Mouse (Mus musculus): ENCODE results near the gene Myo18b.

DNA sequence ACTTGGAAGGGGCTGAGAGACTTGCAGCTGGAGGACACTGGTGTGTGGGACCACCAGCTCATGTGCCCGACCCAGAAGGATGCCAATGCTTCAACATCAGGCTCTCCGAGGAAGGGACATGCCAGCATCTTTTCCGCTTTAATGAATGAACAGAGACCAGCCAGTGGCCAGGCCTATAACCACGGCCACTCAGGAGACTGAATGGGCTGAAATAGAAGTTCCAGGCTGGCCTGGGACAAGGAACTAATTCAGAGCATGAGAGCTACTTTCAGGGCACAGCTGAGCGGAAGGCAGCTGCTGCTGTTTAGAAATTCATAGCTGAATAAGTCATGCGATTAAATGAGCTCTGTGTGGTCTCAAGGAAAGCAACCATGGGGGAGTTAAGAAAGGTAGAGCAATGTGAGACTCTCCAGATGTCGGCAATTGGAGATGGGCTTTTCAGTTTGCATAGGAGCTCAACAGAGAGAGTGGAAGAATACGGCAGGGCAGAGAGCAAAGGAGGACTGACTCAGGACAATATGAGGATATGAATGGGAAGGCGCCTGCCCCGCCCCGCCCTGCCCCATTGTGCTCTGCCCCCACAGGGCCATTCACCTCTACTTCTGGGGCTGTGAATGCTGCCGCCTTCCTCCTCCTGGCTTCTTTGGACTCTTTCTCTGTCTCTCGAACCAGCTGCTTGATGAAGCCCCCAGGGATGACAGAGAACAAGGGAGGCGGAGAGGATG lies 18.6 kb downstream of the Myo18b start:
- TF ChIP-seq MAFK (IDR thresholded peaks at IDR 0.05; ENCODE audit: insufficient read depth, low read depth, low read length) (no peak), ZNF384 (IDR thresholded peaks at IDR 0.05; ENCODE audit: low read depth, low read length) (no peak)

All from ES-E14 (cell line).